Mouse (Mus musculus) retina, embryonic 14.5 days (tissue): ENCODE measurements around the gene Olfr30.
A peak's percentile ranks its signal among the peaks of the same experiment; 100 is the strongest.
"Not testable (repeated sequence)": the region's sequence is repeated elsewhere in the genome, so short reads cannot be mapped to it uniquely, and the experiment has no call there.

Source experiments
- DNase-seq: peaks from one replicate; pipeline ENCODE4 v3.0.0-alpha.2; 2015; ENCODE audit warnings: low spot score

Gene Olfr30

GRCm38 (mm10) chr11:58462170-58462569, at the start of gene Olfr30:
Gene Olfr30, minus strand, starts transcription at chr11:58462270.
- DNase-seq: no peak

GRCm38 (mm10) chr11:58509058-58509457, 47.0 kb upstream of the Olfr30 start:
- DNase-seq: not testable (repeated sequence)

- not testable (repeated sequence) for DNase-seq
Observed at GRCm38 (mm10) chr11:58502472-58502871, 40.4 kb upstream of the Olfr30 start, which contains the start of gene Olfr331. Gene Olfr331, minus strand, starts transcription at chr11:58502572.

- peak; percentile 61 for DNase-seq
Observed at GRCm38 (mm10) chr11:58499290-58499689, 37.2 kb upstream of the Olfr30 start.

- DNase-seq: no peak
Observed at GRCm38 (mm10) chr11:58498761-58499160, 36.7 kb upstream of the Olfr30 start.

- no peak for DNase-seq
Observed at GRCm38 (mm10) chr11:58492455-58492854, 30.4 kb upstream of the Olfr30 start, which contains the start of gene Olfr332. Gene Olfr332, minus strand, starts transcription at chr11:58492555.

- no peak for DNase-seq
Observed at GRCm38 (mm10) chr11:58453592-58453991, 8.5 kb downstream of the Olfr30 start.

GRCm38 (mm10) chr11:58452759-58453158, 9.3 kb downstream of the Olfr30 start, which contains the start of gene Lypd9:
Gene Lypd9, minus strand, starts transcription at chr11:58452923.
- DNase-seq: no peak

GRCm38 (mm10) chr11:58437866-58438265, 24.2 kb downstream of the Olfr30 start:
- no peak for DNase-seq

- no peak for DNase-seq
Observed at GRCm38 (mm10) chr11:58432259-58432658, 29.8 kb downstream of the Olfr30 start, which contains the start of gene Gm12253. Gene Gm12253, plus strand, starts transcription at chr11:58432559.

- DNase-seq: no peak
Observed at GRCm38 (mm10) chr11:58420815-58421214, 41.3 kb downstream of the Olfr30 start, which contains the start of gene 1810065E05Rik. Gene 1810065E05Rik, plus strand, starts transcription at chr11:58421111.

GRCm38 (mm10) chr11:58418336-58418735, 43.7 kb downstream of the Olfr30 start:
- no peak for DNase-seq

GRCm38 (mm10) chr11:58408066-58408465, 54.0 kb downstream of the Olfr30 start:
- no peak for DNase-seq
